8 mouse cellular contexts compared by ENCODE assay signal in the genomic region with DNA sequence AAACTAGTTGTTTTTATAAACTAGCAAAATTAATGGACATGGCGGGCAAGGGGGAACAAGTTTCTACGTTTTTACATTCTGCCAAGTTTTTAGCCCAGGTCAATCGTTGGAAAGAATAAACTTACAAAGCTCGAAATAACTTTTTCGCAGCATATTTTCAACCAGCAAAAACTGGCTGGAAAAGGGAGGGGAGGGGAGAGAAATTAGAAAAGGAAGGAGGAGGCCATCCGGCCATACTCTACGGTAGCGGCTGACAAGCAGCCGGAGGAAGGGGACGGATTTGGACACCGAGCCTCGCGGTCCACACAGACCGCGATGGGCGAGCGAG. TPM values are rescaled to one million over a fixed set of nuclear protein-coding genes. Genes with fewer than 3 reads are reported as not detected.
DNase-seq lines count a peak whose midpoint lies in the region; ATAC-seq and TF ChIP-seq lines count a peak whose summit lies in the region.

No protein-coding gene starts in this region.

- ATAC-seq in embryonic facial prominence, embryonic 11.5 days (replicated peaks; ENCODE audit: insufficient number of reproducible peaks, low FRiP score, low TSS enrichment, low read depth) = peak; percentile 26; the same call in 1 of the 2 replicates
- ATAC-seq in inflammation-experienced regulatory T-cells, adult 6 months = peak; percentile 25
- no peak for ATAC-seq in neural tube, embryonic 13.5 days (ENCODE audit: low read depth)

- H3K9ac ChIP-seq in liver, adult 2 months (ENCODE audit: low read depth, low read length) = peak overlapping the region; percentile 99
- peak overlapping the region; percentile 96 for H3K9ac ChIP-seq in embryonic facial prominence, embryonic 11.5 days (replicated peaks; ENCODE audit: low read length)
- H3K9ac ChIP-seq in neural tube, embryonic 13.5 days = peak overlapping the region; percentile 94

- no peaks in the 10 kb centered on the region for H3K27me3 ChIP-seq in liver, adult 2 months (ENCODE audit: control insufficient read depth, insufficient read depth, low read length)
- H3K27me3 ChIP-seq in embryonic facial prominence, embryonic 11.5 days (ENCODE audit: control insufficient read depth, insufficient read depth, low read length) = no peaks in the 10 kb centered on the region
- no peaks in the 10 kb centered on the region; the same call in 1 of the 2 replicates for H3K27me3 ChIP-seq in neural tube, embryonic 13.5 days

- peaks cover 11% of the 10 kb centered on the region; the same call in 1 of the 2 replicates for H3K79me2 ChIP-seq in liver, adult 2 months (ENCODE audit: control insufficient read depth, insufficient read depth, low read length)

- H3K36me3 ChIP-seq in liver, adult 2 months (ENCODE audit: control insufficient read depth, insufficient read depth, low read length) = peaks cover 19% of the 10 kb centered on the region
- peaks cover 6% of the 10 kb centered on the region for H3K36me3 ChIP-seq in embryonic facial prominence, embryonic 11.5 days (replicated peaks; ENCODE audit: control insufficient read depth, insufficient read depth, low read depth, low read length)
- H3K36me3 ChIP-seq in neural tube, embryonic 13.5 days = peaks cover 30% of the 10 kb centered on the region

- peak overlapping the region; percentile 99 for H3K4me3 ChIP-seq in liver, adult 2 months (ENCODE audit: insufficient read depth, low read depth, low read length)
- peak overlapping the region; percentile 96 for H3K4me3 ChIP-seq in embryonic facial prominence, embryonic 11.5 days (ENCODE audit: low read depth, low read length)
- peak overlapping the region; percentile 91 for H3K4me3 ChIP-seq in neural tube, embryonic 13.5 days

- H3K4me2 ChIP-seq in embryonic facial prominence, embryonic 11.5 days (ENCODE audit: low read depth, low read length) = peak overlapping the region; percentile 64
- H3K4me2 ChIP-seq in neural tube, embryonic 13.5 days = peak overlapping the region; percentile 78

- TF ChIP-seq POLR2A in liver, adult 2 months (IDR thresholded peaks at IDR 0.05; ENCODE audit: extremely low read depth, insufficient read depth, low read length) = no peak

- WGBS in liver, adult 2 months = under 1% methylated on average over 17 of the region's 17 CpGs
- WGBS in embryonic facial prominence, embryonic 11.5 days = under 1% methylated on average over 17 of the region's 17 CpGs
- under 1% methylated on average over 17 of the region's 17 CpGs for WGBS in neural tube, embryonic 13.5 days

- H3K9me3 ChIP-seq in embryonic facial prominence, embryonic 11.5 days (replicated peaks; ENCODE audit: control insufficient read depth, low read length) = no peaks in the 10 kb centered on the region
- no peaks in the 10 kb centered on the region for H3K9me3 ChIP-seq in neural tube, embryonic 13.5 days

- H3K4me1 ChIP-seq in liver, adult 2 months (ENCODE audit: control insufficient read depth, insufficient read depth, low read length) = peaks cover 3% of the 10 kb centered on the region; the same call in 1 of the 2 replicates
- no peaks in the 10 kb centered on the region for H3K4me1 ChIP-seq in embryonic facial prominence, embryonic 11.5 days (ENCODE audit: control insufficient read depth, insufficient read depth, low read length)
- peaks cover 18% of the 10 kb centered on the region for H3K4me1 ChIP-seq in neural tube, embryonic 13.5 days (replicated peaks)

- no peak for TF ChIP-seq CTCF in liver, adult 2 months (IDR thresholded peaks at IDR 0.05; ENCODE audit: low read depth, low read length)

- peak overlapping the region; percentile 83 for H3K27ac ChIP-seq in liver, adult 2 months (replicated peaks; ENCODE audit: insufficient read depth, low read depth, low read length)
- H3K27ac ChIP-seq in embryonic facial prominence, embryonic 11.5 days (replicated peaks; ENCODE audit: low read depth, low read length) = peak overlapping the region; percentile 88
- peak overlapping the region; percentile 94 for H3K27ac ChIP-seq in neural tube, embryonic 13.5 days (replicated peaks)

- DNase-seq in liver, adult 2 months (ENCODE audit: extremely low read depth, low read depth, low spot score) = peak; percentile 13
- no peak for DNase-seq in liver
- DNase-seq in embryonic facial prominence, embryonic 11.5 days (ENCODE audit: low spot score) = peak; percentile 37
- no peak for DNase-seq in ovary, postnatal 14 days (ENCODE audit: low spot score)
- no peak for DNase-seq in layer of hippocampus, postnatal 10 days (ENCODE audit: low spot score in 2 of 2)
- no peak for DNase-seq in adrenal gland, adult 8-10 months

RNA-seq across cellular contexts. Expression of a gene that starts 0.7 kb away (rescaled TPM):
- 24.2 and 25.6 TPM in 2 replicates for total RNA-seq in liver, adult 2 months (2014; rRNA removed)
- 5.9 and 6.9 TPM in 2 replicates for polyA plus RNA-seq in liver, adult 2 months (2012; rRNA removed)
- polyA plus RNA-seq in embryonic facial prominence, embryonic 11.5 days (2014; fragmentation: Nextera tagmentation; extraction: Ambion mirVana) = 128 and 137 TPM in 2 replicates
- 100 to 1,000 TPM in 1 of 3 experiments, 10 to 100 TPM in 2; 90.4 to 169 (median 97.7) TPM for polyA plus RNA-seq in inflammation-experienced regulatory T-cells, adult 6 months (2017; shearing (Covaris generic))
- 60.6 and 76.5 TPM in 2 replicates for polyA plus RNA-seq in neural tube, embryonic 13.5 days (2015; fragmentation: Nextera tagmentation; extraction: Ambion mirVana)
- total RNA-seq in layer of hippocampus, postnatal 10 days (2021) = 10 to 100 TPM; 81.6 to 91.7 TPM
- 100 to 1,000 TPM; 154 to 167 (median 160) TPM for total RNA-seq in adrenal gland, adult 8-10 months (2022)

RNA-seq across cellular contexts. Expression of a gene that starts 43.5 kb away (rescaled TPM):
- 11.1 and 15.9 TPM in 2 replicates for total RNA-seq in liver, adult 2 months (2014; rRNA removed)
- polyA plus RNA-seq in liver, adult 2 months (2012; rRNA removed) = 4.3 and 8.0 TPM in 2 replicates
- polyA plus RNA-seq in embryonic facial prominence, embryonic 11.5 days (2014; fragmentation: Nextera tagmentation; extraction: Ambion mirVana) = 49.4 and 54.9 TPM in 2 replicates
- 100 to 1,000 TPM in 1 of 3 experiments, 10 to 100 TPM in 2; 86.6 to 129 (median 91.8) TPM for polyA plus RNA-seq in inflammation-experienced regulatory T-cells, adult 6 months (2017; shearing (Covaris generic))
- 54.0 and 59.3 TPM in 2 replicates for polyA plus RNA-seq in neural tube, embryonic 13.5 days (2015; fragmentation: Nextera tagmentation; extraction: Ambion mirVana)
- 10 to 100 TPM; 28.4 to 28.5 TPM for total RNA-seq in layer of hippocampus, postnatal 10 days (2021)
- total RNA-seq in adrenal gland, adult 8-10 months (2022) = 10 to 100 TPM; 28.4 to 45.0 (median 40.1) TPM

RNA-seq across cellular contexts. Expression of a gene that starts 43.5 kb away (rescaled TPM):
- 0.54 and 0.55 TPM in 2 replicates for total RNA-seq in liver, adult 2 months (2014; rRNA removed)
- polyA plus RNA-seq in liver, adult 2 months (2012; rRNA removed) = 0.06 and 0.17 TPM in 2 replicates
- polyA plus RNA-seq in embryonic facial prominence, embryonic 11.5 days (2014; fragmentation: Nextera tagmentation; extraction: Ambion mirVana) = 0.48 and 1.2 TPM in 2 replicates
- polyA plus RNA-seq in inflammation-experienced regulatory T-cells, adult 6 months (2017; shearing (Covaris generic)) = 1 to 10 TPM; 1.1 to 3.9 (median 1.5) TPM
- 1.6 and 1.7 TPM in 2 replicates for polyA plus RNA-seq in neural tube, embryonic 13.5 days (2015; fragmentation: Nextera tagmentation; extraction: Ambion mirVana)
- total RNA-seq in layer of hippocampus, postnatal 10 days (2021) = 1 to 10 TPM; 2.0 to 3.1 TPM
- 1 to 10 TPM; 3.3 to 6.6 (median 4.4) TPM for total RNA-seq in adrenal gland, adult 8-10 months (2022)

Comparison
In these comparisons a context has a peak if more than half of its experiments do, and no peak if none do; other contexts are left out.
1. DNase-seq: peak in liver, adult 2 months (single experiment) and embryonic facial prominence, embryonic 11.5 days (single experiment); none in liver (single experiment), ovary, postnatal 14 days (single experiment), layer of hippocampus, postnatal 10 days (0 of 2) and adrenal gland, adult 8-10 months (single experiment).
2. Peak in every context shown above with its lines, with median percentiles within 50 percentile points of each other: H3K27ac ChIP-seq, H3K4me3 ChIP-seq and H3K9ac ChIP-seq.